Mouse (Mus musculus) frontal cortex, adult (tissue): ENCODE measurements at regions not wholly inside any gene's neighbourhood (a gene's known extent, or its start where the extent isn't known, plus 50 kb on each side); places are given as distances from the start of the nearest gene placed in this dataset.
"Not testable (repeated sequence)": the region's sequence is repeated elsewhere in the genome, so short reads cannot be mapped to it uniquely, and the experiment has no call there.

Source experiments
- ATAC-seq: cut with Nextera tagmentation; 2 replicates; pipeline ENCODE4 v1.9.2; 2017; ENCODE audit warnings: mild to moderate bottlenecking, moderate library complexity, mixed read lengths; ENCODE audit not compliant: low TSS enrichment

DNA sequence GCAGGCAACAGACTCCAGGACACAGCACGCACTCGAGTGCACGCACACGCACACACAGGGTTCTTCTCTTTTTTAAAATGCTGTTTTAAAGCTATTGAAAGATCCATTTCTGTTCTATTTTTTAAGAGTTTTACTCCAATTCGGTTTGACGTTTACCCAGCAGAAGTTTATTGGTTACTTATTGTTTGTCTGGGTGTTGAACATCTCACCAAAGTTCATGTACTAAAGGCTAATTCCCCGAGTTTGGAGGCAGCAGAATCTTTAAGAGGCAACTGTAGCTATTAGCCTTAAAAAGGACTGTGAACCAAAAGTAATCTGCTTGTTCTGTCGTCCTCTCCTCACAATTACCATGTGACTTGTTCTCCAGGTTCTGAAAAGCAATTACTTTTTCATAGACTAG is 263.0 kb upstream of the Nfia start:
- no peak for ATAC-seq

DNA sequence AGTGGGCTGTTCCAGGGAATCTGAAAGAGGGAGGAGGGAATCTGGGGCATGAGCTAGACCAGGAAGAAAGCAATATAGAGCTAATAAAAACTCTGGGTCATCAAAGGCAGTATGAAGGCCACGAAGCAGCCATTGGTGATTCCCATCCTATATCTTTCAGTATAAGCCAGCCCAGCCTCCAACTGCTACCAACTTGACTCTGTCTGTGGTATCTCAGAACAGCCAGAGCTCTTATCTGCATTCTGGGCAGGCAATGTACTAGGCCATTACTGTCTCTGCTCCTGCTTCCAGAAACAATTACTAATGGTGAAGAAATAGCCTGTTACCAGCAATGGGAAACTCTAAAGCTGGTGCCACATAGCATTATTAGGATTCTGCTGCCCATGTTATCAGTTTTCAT is 266.8 kb upstream of the Nfia start:
- no peak for ATAC-seq

DNA sequence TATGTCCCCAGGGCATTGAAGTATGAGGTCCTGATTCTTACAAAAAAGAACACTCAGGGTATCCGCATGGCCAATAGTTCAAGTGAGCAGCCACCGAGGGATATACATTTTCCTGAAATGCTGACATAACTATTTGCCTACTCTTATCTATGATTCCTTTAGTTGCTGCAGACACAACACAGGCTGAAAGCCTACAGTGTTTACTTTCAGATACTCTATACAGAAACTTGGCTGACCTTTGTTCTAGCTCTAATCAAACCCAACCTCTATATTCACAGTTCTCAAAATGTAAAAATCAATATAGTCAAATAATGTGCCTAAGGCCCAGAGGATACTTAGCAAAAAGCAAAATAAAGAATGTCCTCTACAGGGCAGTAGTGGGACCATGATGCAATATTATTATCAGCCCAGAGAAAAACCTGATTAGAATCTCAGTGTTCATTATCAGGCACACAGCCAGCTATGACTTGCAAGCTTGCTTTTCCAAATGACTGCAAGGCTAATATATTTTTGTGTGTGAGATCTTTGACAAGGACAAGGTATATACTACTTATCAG is 281.2 kb upstream of the Nfia start:
- ATAC-seq, result no peak

DNA sequence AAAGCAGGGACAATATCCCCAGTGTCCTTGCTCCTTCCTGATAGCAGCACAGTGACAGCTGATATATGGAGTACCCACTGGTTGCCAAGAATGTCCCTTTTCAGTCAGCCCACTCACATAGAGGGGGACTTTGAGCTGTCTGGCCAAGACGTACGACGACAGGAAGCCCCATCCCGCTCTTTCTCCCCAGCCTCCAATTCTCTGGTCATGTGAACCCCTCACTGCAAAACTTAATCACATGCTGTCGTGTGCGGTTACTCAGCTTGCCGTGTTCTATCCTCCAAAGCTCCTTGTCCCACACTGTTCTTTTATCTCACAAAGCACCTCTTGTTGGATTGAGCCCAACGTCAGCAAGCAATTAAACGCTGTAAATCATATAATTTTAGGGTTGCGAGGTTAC is 286.2 kb upstream of the Nfia start:
- ATAC-seq, result no peak

DNA sequence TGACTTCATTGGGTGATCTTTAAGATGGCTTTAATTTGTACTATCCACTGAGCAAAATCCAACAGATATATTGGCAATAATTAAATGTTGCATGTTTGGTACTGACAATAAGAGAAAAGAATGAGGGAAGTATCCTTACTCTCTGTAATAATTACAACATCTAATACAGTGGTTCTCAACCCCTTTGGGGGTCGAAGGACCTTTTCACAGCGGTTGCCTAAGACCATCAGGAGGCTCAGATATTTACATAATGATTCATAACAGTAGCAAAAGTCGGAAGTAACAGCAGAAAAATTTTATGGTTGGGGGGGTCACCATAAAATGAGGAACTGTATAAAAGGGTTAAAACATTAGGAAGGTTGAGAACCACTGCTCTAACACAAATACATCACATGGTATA is 287.3 kb upstream of the Nfia start:
- no peak for ATAC-seq

DNA sequence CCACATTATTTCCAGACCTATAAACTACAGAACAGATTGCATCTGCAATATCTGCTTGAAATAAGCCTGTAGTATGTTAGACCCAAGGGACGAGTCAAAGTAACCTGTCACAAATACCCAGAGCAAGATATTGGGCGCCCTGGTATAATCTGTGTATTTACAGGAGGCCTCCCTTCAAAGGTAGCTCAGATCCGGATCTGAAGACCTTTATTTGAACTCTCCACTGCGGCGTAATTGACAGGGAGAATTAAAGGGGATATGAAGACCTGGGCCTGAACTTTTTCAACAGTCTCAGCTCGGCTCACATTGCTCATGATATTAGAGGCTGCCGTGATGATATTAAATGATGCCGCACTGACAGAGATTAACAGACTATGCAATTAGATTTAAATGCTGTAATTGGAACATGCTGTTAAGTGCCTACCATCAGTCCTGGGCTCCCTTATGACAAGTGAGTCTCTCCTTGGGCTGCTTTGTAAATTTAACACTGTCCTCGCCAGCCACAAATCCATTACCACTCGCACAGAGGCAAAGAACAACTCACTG is 289.8 kb upstream of the Nfia start:
- no peak for ATAC-seq

DNA sequence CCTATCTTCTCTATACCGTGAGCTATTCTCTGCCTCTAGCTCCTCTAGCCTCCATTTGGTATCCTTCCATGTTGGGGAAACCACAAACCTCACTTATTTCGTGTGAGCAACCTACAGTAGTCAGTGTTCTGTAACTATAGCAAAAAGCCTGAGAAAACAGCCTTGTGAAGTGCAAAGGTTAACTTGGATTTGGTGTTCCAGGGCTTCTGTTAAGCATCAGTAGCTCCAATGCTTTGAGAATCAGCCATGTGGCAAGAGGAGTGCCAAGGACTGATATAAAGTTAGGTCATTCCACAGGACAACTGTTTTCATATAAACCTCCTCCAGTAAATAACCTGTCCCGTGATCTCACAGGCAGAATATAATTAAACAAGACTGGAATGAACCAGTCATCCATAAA is 290.7 kb upstream of the Nfia start:
- ATAC-seq, result no peak

DNA sequence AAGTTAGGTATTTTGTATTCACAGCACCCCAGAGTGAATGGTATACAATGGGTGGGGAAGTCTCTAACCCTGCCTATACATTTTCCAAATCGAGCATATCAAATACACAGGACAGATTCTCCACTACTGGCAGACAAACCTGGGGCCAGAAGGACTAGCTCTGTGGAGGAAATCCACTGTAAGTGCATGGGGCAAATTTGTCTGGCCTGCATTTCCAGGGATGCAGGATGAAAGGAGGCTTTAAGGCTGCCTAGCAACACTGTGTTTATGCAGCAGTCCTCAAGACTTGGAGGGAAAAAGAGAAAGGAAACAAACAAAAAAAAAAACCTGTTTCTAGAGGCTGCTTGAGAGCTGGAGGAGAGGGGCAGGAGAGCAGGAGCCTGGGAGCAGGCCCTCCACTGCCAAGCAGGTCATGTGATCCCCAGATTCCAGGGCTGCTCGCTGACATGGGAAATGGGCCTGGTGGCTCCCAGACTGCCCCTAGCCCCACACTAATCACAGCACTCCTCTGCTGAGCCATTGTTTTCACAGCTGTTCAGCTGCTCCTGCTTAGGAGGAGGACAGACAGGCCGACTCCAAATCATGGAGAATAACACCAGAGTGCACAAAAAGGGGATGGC is 293.7 kb upstream of the Gm10192 start:
- peak; percentile 77 for ATAC-seq

DNA sequence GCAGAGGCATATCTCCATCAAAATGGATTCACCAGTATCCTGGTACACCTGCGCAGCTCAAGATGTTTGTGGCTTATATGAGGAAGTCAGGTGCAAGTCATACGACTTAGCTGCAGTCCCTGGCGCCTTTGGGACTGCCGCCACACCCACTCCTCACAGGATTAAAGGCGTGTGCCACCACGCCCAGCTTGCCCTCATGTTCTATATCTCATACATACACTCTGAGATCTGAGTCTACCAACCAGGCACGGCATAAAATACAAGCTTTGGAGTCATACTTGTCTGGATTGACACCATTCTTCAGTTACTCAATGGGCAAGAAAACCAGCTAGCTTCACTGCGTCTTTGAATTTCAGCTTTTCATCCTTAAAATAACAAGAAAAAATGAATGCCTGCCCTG is 290.5 kb upstream of the Gm10192 start:
- not testable (repeated sequence) for ATAC-seq

DNA sequence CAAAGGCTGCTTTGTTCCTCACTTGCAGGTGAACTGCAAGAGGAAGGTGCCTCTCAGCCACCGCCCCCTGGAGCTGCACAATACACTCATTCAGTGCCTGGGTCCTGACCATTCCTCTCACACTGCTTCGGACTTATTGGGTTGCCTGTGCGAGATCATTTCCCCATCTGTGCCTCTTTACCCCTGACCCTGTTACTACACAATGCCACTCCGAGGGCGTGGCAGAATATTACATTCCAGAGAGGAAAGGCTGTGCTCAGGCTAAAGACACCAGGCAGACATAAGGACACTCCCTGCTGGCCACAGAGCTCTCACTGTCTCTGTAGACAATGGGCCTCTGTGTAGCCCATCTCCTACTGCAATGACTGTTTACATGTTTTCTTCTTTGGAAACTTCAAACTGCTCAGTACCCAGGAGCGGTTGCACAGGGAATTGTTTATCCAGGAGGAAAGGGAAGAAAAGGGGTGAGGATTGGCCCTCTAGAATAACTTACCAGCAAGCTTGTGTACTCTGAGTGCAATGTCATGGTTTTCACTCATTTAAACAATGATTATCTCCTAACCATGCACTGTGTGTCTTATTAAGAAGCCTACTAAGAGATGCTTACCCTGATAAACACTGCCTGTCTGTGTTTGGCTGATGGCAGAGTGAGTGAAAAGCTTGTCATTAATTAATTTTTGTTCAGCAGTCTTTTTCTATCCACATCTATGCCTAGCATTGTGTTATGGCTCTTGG is 283.1 kb upstream of the Gm10192 start:
- ATAC-seq, result peak; percentile 83

DNA sequence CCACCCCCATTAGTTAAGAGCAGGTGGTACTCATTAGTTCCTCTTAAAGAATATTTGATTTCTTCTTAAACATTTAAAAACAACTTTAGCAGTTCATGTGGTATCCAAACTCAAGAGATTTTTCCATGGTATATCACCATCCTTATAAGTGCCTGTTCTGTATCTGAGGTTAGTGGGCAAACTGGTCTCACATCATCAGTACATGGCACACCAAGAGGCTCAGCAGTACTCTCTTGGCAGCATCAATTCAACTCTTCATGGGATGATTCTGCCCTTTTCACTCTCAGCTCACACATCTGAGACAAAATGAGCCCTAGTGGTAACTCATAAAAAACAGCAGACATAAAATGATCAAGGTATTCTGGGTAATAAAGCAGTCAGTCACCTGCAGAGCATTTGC is 282.6 kb upstream of the Gm10192 start:
- ATAC-seq, result no peak

DNA sequence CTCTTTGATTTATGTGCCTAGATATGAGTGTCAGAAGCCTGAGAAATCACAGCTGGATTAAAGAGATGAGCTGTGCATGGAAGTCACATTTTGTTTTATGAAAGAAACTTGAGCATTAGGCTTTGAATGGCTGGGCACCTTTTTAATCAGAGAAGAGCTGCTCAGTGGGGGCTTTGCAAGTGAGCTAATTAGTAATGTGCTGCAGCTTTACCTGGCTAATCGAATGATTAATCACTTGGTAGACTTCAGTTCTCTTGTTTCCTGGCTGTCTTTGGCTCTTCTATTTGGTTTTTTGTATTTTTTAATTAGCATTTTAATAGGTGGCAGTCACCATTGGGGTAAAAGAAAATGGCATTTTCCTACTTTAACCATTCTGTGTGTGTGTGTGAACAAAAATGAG is 278.2 kb upstream of the Gm10192 start:
- ATAC-seq, result no peak

DNA sequence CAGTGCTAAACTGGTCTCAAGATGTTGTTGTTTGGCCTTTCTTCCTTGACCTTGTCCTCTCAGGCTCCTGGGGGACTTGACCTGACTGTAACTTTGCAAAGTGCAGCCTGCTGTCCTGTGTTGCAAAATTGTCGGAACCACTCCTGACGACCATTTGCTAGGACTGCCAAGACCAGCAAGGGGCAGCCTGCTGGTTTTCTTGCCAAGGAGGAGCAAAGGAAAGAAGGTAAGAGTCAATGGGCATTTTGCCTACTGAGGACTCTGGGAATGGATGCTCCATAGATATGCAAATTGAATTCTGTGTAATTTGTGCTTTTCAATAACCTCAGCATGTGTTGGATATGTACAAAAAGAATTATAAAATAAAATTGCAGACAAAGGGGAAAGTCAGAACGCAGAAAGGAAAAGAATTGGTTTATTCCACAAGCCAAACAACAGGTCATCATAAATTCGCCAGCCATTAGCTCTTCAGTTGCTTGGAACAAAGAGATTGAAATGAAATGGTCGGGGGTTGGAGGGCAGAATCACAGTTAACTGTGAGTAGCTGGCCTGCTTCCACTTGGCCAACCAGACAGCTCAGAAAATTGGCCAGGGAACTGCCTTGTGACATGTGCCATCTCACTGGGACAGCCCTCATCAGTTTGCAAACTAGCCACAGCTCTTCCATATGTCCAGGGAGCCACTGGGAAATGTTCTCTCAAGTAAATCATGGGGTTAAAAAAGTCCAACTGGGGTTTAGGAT is 256.5 kb upstream of the Gm10192 start:
- no peak for ATAC-seq

DNA sequence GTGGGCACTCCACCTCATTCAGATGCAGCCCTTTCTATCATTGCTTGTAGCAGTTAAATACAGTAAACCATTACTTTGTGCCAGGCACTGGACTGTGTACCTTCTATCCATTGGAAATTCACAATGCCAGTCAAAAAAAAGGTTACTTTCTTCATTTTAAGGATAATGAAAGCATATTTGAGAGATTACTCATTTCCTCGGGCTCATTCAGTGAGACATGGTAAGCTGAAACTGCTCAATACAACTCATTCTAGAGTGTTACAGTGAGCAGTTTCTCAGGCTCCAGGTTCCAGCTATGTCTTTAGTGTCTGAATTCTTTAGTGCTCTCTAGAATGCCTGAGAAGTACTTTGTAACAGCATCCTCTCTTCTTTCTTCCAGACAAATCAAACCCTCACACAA is 249.7 kb upstream of the Gm10192 start:
- no peak for ATAC-seq

DNA sequence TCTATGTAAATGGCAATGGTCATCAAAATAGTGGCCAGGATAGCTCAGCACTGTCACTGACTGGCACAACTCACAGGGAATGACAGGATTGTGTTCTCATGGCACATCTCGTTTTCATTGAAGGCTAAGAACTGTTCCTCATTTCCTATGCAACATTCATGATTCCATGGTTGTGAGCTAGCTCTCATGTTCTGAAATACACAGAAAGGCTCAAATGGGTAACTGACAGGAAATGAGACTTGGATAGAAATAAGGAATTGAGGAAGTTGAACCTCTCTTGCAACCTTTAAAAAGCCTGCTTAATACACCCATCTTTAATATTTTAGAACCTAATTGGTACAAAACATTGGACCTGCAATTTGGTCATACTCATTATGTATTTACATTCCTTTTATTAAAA is 249.1 kb upstream of the Gm10192 start:
- no peak for ATAC-seq

DNA sequence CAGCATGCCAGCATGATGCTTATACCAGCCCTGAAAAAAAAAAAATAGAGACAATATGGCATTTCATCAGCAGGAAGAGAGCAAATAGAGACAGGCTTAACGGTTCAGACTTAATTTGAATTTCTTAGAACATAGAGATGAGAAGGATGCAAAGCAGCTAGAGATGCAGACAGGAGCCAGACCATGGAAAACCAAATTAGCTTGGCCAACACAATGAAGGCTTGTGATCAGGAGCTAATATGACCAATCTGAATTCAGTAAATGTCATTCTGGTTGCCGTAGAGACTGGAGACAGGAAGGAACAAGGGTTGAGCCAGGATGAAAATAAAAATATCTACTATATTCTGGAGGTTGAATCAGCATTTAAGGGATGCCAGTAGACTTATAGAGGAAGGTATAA is 248.3 kb upstream of the Gm10192 start:
- no peak for ATAC-seq

DNA sequence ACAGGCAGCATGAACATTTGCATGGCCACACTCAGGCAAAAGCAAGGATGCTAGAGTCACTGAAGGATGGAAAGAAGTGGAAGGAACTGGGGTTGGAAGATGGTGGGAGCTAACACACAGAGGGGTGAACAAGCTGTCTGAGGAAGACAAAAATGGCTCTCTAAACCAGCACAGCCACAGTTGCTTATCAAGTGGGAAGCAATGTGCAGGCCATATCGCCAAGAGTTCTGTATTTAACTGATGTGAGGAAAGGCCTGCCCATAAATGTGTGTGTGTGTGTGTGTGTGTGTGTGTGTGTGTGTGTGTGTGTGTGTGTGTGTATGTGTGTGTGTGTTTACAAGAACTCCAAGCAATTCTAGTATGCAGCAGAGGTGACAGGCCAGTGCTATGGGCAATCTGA is 236.9 kb upstream of the Gm10192 start:
- no peak for ATAC-seq

DNA sequence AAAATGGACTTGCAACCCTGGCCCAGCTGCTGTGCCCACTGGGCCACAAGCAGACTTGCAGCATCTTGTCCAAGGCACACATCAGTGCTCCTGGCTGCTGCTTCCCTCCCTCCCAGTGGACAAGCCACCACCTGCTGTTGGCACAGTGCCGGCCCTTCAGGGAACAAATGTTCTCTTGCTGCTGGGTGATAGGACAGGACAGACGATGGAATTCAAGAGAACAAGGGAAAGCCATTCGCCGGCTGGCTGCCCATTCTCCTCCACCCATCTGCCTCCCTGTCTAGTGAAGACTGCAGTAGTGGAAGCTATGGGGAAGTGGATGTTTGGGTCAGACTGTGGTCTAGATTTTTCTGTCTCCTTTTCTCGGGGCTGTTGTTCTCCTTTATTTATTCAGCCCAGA is 235.7 kb upstream of the Gm10192 start:
- peak; percentile 31; the same call in 1 of the 2 replicates for ATAC-seq

DNA sequence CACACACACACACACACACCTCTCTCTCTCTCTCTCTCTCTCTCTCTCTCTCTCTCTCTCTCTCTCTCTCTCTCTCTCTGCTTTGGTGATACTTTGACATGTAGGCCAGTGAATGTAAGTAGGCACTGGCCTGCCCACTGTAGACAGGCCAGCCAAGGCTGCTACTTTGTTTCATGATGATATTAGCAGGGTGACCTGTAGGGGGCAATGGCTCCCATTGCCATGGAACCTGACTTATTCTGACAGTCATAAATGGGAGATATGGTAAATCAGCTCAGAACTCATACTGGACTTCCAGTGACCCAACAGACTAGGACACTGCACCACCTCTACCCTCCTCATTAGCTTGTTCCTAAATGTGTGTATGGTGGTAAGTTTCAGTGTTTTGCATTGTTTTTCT is 235.0 kb upstream of the Gm10192 start:
- ATAC-seq, result no peak

DNA sequence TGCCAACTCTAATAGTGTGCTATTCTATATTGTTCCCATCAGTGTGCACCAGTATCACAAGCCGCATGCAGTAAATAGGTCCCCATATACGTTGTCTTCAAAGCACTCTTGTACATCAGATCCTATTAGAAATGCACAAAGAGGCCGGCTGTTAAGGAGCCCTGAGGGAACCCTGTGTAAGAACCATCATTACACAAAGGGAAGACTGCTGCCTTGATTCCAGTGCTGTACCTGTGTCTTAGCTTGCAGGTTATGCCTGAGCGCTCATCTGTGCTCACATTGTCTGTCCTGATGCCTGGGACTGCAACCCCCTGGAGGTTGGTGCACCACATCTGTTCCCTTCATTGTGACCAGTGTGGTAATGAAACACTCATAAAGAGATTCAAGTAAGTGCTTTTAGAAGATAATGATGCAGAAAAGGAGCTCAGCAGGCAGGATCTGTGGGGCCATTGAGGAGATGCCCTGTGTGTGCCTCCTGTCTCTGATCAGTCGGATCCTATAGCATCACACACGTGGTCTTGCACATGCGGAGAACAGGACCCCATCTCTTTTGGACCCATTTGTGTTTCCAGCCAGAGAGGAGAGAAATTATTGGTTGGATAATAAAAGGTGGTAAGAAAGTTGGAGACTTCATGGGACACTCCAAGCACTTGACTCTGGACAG is 225.8 kb upstream of the Gm10192 start:
- ATAC-seq, result no peak

DNA sequence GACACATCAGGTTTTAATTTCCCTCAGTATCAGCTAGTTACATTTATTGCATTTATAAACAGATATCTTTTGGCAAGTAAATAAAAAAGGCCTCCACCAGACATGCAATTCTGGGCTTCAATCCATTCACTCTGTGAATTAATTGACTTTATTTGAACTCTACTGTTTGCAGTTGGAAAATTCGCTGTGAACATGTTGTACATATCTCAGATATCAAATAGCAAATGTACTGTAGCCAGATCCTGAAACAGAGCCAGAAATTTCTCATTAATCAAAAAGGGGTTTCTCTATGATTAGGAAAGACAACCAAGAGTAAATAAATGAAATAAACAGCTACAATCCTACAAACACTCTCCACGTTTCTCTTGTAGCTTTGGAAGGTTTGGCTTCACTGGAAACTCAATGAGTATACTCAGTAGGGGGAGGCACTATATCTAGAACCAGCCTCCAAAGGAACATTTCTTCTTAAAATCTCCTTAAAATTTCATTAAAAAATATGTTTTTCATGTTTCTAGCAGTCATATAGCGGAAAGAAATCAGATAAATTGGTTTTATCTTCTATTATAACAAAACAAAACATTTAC is 211.8 kb upstream of the Gm10192 start:
- ATAC-seq, result no peak

DNA sequence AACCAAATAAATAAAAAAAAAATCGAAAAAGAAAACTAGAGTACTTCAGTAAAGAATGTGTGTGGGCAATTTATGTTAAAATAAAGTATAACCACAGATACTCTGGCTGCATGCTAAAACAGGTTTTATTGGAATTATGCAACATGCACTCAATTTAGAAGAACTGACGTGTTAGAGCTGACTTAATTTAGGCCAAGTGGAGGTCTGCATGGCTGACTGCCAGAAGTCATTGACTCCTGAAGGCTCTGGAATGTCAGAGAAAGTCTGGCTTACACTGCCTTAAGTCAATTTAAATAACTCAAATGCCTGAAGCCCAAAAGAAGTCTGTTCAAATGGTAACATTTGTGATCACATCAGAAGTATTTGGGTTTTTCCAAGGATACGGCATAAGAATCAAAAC is 198.1 kb upstream of the Gm10192 start:
- 0 out of 2 replicates have a peak, but pooled peaks have one; percentile 20 for ATAC-seq
